Mouse (Mus musculus): ENCODE measurements at regions not wholly inside any gene's neighbourhood (a gene's known extent, or its start where the extent isn't known, plus 50 kb on each side); places are given as distances from the start of the nearest gene placed in this dataset.

DNA sequence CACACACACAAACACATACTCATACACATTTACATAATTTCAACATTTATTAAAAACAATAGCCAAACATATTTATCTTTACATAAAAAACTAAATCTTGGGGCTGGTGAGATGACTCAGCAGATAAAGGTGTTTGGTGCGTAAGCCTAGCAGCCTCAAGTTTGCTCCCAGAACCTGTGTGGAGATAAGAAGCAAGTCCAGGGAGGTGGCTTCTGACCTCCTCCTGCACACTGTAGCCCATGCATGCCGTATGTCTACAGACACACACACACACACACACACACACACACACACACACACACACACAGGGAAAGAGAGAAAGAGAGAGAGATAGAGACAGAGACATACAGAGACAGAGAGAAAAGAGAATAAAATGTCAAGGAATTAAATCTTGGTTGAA, 401.1 kb downstream of the Klf5 start:
- Histone ChIP-seq H3K36me3 (ENCODE audit: control insufficient read depth, insufficient read depth, low read length) (no peaks in the 10 kb centered on the region), H3K9ac (replicated peaks; ENCODE audit: low read depth, low read length) (no peak overlapping the region), H3K27ac (ENCODE audit: low read depth, low read length) (no peak overlapping the region), H3K9me3 (ENCODE audit: control insufficient read depth, low read length) (no peaks in the 10 kb centered on the region), H3K4me3 (ENCODE audit: low read depth, low read length) (no peak overlapping the region), H3K27me3 (ENCODE audit: control insufficient read depth, insufficient read depth, low read length) (no peaks in the 10 kb centered on the region), H3K4me2 (ENCODE audit: low read depth, low read length) (no peak overlapping the region), H3K4me1 (ENCODE audit: control insufficient read depth, insufficient read depth, low read length) (no peaks in the 10 kb centered on the region)
- ATAC-seq (ENCODE audit: low read depth), result no peak
- 94% methylated on average over 2 of the region's 2 CpGs for WGBS

DNA sequence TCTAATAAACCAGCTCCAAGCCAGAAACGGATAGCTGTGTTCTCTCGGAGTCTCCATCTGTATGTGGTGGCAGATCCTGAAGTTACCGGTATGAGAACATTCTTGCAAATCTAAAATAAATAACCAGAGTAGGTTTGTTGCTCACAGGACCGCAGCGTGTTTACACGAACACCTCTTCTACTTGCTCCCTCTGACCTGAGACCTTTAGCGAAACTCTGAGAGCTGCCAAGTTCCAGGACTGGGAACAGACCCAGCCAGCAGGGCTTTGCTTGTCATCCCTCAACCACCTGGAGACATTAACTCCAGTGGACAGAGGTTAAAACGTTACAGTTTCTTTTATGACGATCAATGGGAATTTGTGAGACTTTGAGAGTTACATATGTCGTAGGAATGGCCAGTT, 407.5 kb downstream of the Klf5 start:
- Histone ChIP-seq H3K36me3 (ENCODE audit: control insufficient read depth, insufficient read depth, low read length) (no peaks in the 10 kb centered on the region), H3K4me3 (ENCODE audit: low read depth, low read length) (no peak overlapping the region), H3K4me1 (ENCODE audit: control insufficient read depth, insufficient read depth, low read length) (no peaks in the 10 kb centered on the region), H3K9ac (replicated peaks; ENCODE audit: low read depth, low read length) (no peak overlapping the region), H3K4me2 (ENCODE audit: low read depth, low read length) (no peak overlapping the region), H3K27me3 (ENCODE audit: control insufficient read depth, insufficient read depth, low read length) (no peaks in the 10 kb centered on the region), H3K27ac (ENCODE audit: low read depth, low read length) (no peak overlapping the region), H3K9me3 (ENCODE audit: control insufficient read depth, low read length) (no peaks in the 10 kb centered on the region)
- WGBS, result 89% methylated on average over 10 of the region's 10 CpGs
- no peak for ATAC-seq (ENCODE audit: low read depth)

GRCm38 (mm10) chr14:99708066-99708465, 409.6 kb downstream of the Klf5 start:
- no peaks in the 10 kb centered on the region for H3K27me3 ChIP-seq (ENCODE audit: control insufficient read depth, insufficient read depth, low read length)
- 82% methylated on average over 2 of the region's 2 CpGs for WGBS
- no peaks in the 10 kb centered on the region for H3K9me3 ChIP-seq (ENCODE audit: control insufficient read depth, low read length)

DNA sequence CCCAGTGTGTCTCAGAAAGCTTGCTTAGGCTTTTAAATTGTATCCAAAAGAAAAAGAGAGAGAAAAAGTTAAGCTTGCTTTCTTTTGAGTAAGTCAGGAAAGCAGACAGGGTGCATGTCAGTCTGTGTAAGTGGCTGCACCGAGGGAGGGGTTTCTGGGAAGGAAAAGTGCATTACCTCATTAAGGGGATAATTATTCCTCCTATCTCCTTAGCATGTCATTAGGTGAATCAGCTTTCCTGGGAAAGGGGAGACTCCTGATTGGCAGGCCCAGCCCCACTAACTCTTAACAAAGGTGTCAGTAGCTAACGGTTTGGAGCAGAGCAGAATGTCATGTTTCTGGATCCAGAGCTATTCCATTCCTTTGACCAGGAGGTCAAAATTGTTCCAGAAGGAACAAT, 411.3 kb downstream of the Klf5 start:
- no peaks in the 10 kb centered on the region for H3K36me3 ChIP-seq (ENCODE audit: control insufficient read depth, insufficient read depth, low read length)
- H3K27me3 ChIP-seq (ENCODE audit: control insufficient read depth, insufficient read depth, low read length), result no peaks in the 10 kb centered on the region
- H3K9ac ChIP-seq (replicated peaks; ENCODE audit: low read depth, low read length), result no peak overlapping the region
- no peak overlapping the region for H3K27ac ChIP-seq (ENCODE audit: low read depth, low read length)
- H3K4me3 ChIP-seq (ENCODE audit: low read depth, low read length), result no peak overlapping the region
- H3K9me3 ChIP-seq (ENCODE audit: control insufficient read depth, low read length), result no peaks in the 10 kb centered on the region
- no peak overlapping the region for H3K4me2 ChIP-seq (ENCODE audit: low read depth, low read length)
- no peaks in the 10 kb centered on the region for H3K4me1 ChIP-seq (ENCODE audit: control insufficient read depth, insufficient read depth, low read length)
- 38% methylated on average over 2 of the region's 2 CpGs for WGBS
- no peak for ATAC-seq (ENCODE audit: low read depth)

More at GRCm38 (mm10) chr14:99708066-99708465, 409.6 kb downstream of the Klf5 start:
- Histone ChIP-seq H3K4me3 (ENCODE audit: low read depth, low read length) (no peak overlapping the region), H3K4me2 (ENCODE audit: low read depth, low read length) (no peak overlapping the region), H3K9ac (replicated peaks; ENCODE audit: low read depth, low read length) (no peak overlapping the region), H3K36me3 (ENCODE audit: control insufficient read depth, insufficient read depth, low read length) (no peaks in the 10 kb centered on the region), H3K4me1 (ENCODE audit: control insufficient read depth, insufficient read depth, low read length) (no peaks in the 10 kb centered on the region), H3K27ac (ENCODE audit: low read depth, low read length) (no peak overlapping the region)
- no peak for ATAC-seq (ENCODE audit: low read depth)

DNA sequence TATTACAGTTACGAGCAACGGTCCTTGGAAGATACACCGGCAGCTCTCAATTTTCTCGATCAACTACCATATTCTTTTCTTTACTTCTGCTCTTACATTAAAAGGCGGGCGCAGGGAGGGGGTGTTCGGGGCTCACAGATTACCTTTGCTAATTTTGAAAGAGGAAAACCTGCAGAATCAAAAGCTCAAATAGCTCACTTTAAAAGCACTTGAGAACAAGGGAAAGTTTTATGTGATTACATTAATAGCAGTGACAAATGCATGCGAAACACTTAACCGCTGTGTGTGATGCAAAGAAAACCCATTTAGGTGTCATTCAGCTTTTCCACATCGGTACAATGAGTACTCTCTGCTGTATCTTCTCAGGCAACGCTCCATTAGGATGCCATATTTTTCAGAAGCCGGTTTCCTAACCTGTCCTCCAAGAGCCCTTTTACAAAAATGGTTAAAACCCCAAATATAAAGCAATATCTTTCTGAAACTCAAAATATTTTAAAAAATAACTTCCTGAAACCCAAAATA, 412.2 kb downstream of the Klf5 start:
- WGBS, result 80% methylated on average over 12 of the region's 12 CpGs
- no peak overlapping the region for H3K9ac ChIP-seq (replicated peaks; ENCODE audit: low read depth, low read length)

GRCm38 (mm10) chr14:99712624-99713023, 414.1 kb downstream of the Klf5 start:
- no peaks in the 10 kb centered on the region for H3K9me3 ChIP-seq (ENCODE audit: control insufficient read depth, low read length)
- 84% methylated on average over 7 of the region's 7 CpGs for WGBS
- H3K9ac ChIP-seq (replicated peaks; ENCODE audit: low read depth, low read length), result no peak overlapping the region
- no peak overlapping the region for H3K4me3 ChIP-seq (ENCODE audit: low read depth, low read length)
- no peaks in the 10 kb centered on the region for H3K36me3 ChIP-seq (ENCODE audit: control insufficient read depth, insufficient read depth, low read length)
- H3K27ac ChIP-seq (ENCODE audit: low read depth, low read length), result no peak overlapping the region
- ATAC-seq (ENCODE audit: low read depth), result no peak
- H3K4me1 ChIP-seq (ENCODE audit: control insufficient read depth, insufficient read depth, low read length), result no peaks in the 10 kb centered on the region
- H3K27me3 ChIP-seq (ENCODE audit: control insufficient read depth, insufficient read depth, low read length), result no peaks in the 10 kb centered on the region
- no peak overlapping the region for H3K4me2 ChIP-seq (ENCODE audit: low read depth, low read length)

More for the DNA sequence above, 412.2 kb downstream of the Klf5 start:
- ATAC-seq (ENCODE audit: low read depth), result no peak
- H3K9me3 ChIP-seq (ENCODE audit: control insufficient read depth, low read length), result no peaks in the 10 kb centered on the region
- H3K27me3 ChIP-seq (ENCODE audit: control insufficient read depth, insufficient read depth, low read length), result no peaks in the 10 kb centered on the region
- no peak overlapping the region for H3K27ac ChIP-seq (ENCODE audit: low read depth, low read length)
- H3K36me3 ChIP-seq (ENCODE audit: control insufficient read depth, insufficient read depth, low read length), result no peaks in the 10 kb centered on the region
- H3K4me2 ChIP-seq (ENCODE audit: low read depth, low read length), result no peak overlapping the region
- H3K4me1 ChIP-seq (ENCODE audit: control insufficient read depth, insufficient read depth, low read length), result no peaks in the 10 kb centered on the region
- H3K4me3 ChIP-seq (ENCODE audit: low read depth, low read length), result no peak overlapping the region

GRCm38 (mm10) chr14:99713069-99713830, 414.8 kb downstream of the Klf5 start:
- no peak for ATAC-seq (ENCODE audit: low read depth)
- 82% methylated on average over 8 of the region's 8 CpGs for WGBS
- Histone ChIP-seq H3K36me3 (ENCODE audit: control insufficient read depth, insufficient read depth, low read length) (no peaks in the 10 kb centered on the region), H3K4me1 (ENCODE audit: control insufficient read depth, insufficient read depth, low read length) (no peaks in the 10 kb centered on the region), H3K9me3 (ENCODE audit: control insufficient read depth, low read length) (no peaks in the 10 kb centered on the region), H3K4me2 (ENCODE audit: low read depth, low read length) (no peak overlapping the region), H3K27ac (ENCODE audit: low read depth, low read length) (no peak overlapping the region), H3K27me3 (ENCODE audit: control insufficient read depth, insufficient read depth, low read length) (no peaks in the 10 kb centered on the region), H3K9ac (replicated peaks; ENCODE audit: low read depth, low read length) (no peak overlapping the region), H3K4me3 (ENCODE audit: low read depth, low read length) (no peak overlapping the region)

DNA sequence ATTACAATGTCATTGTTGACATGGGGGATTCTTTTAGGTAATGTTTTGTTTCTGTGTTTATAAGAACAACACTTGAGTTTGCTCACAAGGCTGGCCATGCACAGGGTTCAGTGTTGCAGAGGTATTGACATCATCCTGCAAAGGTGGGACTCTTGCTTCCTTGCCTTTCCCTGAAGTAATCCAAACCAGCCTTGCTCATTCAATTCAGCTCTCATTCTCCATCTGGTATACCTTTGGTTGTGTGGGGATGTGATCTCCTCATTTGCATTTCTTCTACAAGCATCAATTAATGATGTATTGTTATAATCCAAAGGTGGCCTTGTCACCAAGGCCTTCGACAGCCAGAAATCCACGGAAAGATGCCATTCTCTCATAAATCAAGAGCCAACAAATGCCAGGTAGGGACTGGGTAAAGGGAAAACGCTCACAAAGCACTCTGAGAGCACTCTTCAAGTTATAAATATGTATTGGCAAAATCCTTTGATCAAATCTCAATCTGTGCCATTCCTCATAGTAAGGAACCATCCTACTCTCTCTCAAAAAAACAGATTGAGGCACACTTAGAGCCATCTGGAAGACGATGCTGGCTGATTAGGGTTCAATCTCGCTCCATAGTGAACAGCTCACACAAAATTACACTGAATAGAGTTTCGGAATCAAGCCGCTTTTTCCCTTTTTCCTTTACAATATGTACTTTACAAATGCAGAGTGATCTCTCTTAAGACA, 435.1 kb downstream of the Klf5 start:
- no peaks in the 10 kb centered on the region for H3K4me1 ChIP-seq (ENCODE audit: control insufficient read depth, insufficient read depth, low read length)
- no peaks in the 10 kb centered on the region for H3K27me3 ChIP-seq (ENCODE audit: control insufficient read depth, insufficient read depth, low read length)
- no peak overlapping the region for H3K4me3 ChIP-seq (ENCODE audit: low read depth, low read length)
- 84% methylated on average over 7 of the region's 7 CpGs for WGBS
- H3K4me2 ChIP-seq (ENCODE audit: low read depth, low read length), result no peak overlapping the region
- no peak overlapping the region for H3K9ac ChIP-seq (replicated peaks; ENCODE audit: low read depth, low read length)
- H3K9me3 ChIP-seq (ENCODE audit: control insufficient read depth, low read length), result no peaks in the 10 kb centered on the region
- ATAC-seq (ENCODE audit: low read depth), result no peak
- no peaks in the 10 kb centered on the region for H3K36me3 ChIP-seq (ENCODE audit: control insufficient read depth, insufficient read depth, low read length)
- no peak overlapping the region for H3K27ac ChIP-seq (ENCODE audit: low read depth, low read length)

DNA sequence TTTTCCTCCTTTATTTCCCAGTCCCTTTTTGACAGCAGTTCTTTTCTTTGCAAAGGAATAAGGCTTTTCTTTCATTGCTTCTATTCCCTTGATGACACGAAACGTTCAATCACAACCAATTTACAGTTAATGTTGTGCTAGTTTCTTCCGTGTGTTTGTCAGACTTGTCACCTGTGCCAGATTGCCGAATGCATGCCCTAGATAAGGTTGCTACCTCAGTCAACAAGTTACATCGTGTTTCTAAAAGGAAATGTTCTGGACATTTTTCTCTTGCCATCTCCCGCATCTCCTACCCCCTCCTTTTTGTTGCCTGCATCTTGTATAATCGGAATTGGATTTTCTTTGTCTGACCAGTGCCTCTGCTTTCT, 435.7 kb downstream of the Klf5 start:
- 89% methylated on average over 7 of the region's 7 CpGs for WGBS
- ATAC-seq (ENCODE audit: low read depth), result no peak
- no peak overlapping the region for H3K4me3 ChIP-seq (ENCODE audit: low read depth, low read length)

More for the DNA sequence above, 435.7 kb downstream of the Klf5 start:
- Histone ChIP-seq H3K27ac (ENCODE audit: low read depth, low read length) (no peak overlapping the region), H3K9me3 (ENCODE audit: control insufficient read depth, low read length) (no peaks in the 10 kb centered on the region), H3K9ac (replicated peaks; ENCODE audit: low read depth, low read length) (no peak overlapping the region), H3K36me3 (ENCODE audit: control insufficient read depth, insufficient read depth, low read length) (no peaks in the 10 kb centered on the region), H3K27me3 (ENCODE audit: control insufficient read depth, insufficient read depth, low read length) (no peaks in the 10 kb centered on the region), H3K4me1 (ENCODE audit: control insufficient read depth, insufficient read depth, low read length) (no peaks in the 10 kb centered on the region), H3K4me2 (ENCODE audit: low read depth, low read length) (no peak overlapping the region)

All from neural tube, embryonic 14.5 days (tissue).